Mouse (Mus musculus): ENCODE measurements around the gene Enox1. TPM values are rescaled to one million over a fixed set of nuclear protein-coding genes. Genes with fewer than 3 reads are reported as not detected.

Gene Enox1
- polyA plus RNA-seq, 1 experiment from 2014 or later: 0.13 TPM

- Histone ChIP-seq H3K27ac (ENCODE audit: low read length) (no peak overlapping the region), H3K9me3 (replicated peaks; ENCODE audit: control insufficient read depth, low read length) (no peaks in the 10 kb centered on the region), H3K27me3 (ENCODE audit: control insufficient read depth, insufficient read depth, low read depth, low read length) (no peaks in the 10 kb centered on the region), H3K4me2 (ENCODE audit: low read depth, low read length) (no peak overlapping the region), H3K4me3 (ENCODE audit: low read depth, low read length) (no peak overlapping the region), H3K36me3 (ENCODE audit: control insufficient read depth, insufficient read depth) (no peaks in the 10 kb centered on the region), H3K9ac (ENCODE audit: low read depth, low read length) (no peak overlapping the region), H3K4me1 (ENCODE audit: control insufficient read depth, low read depth, low read length) (no peaks in the 10 kb centered on the region)
- 50% methylated on average over 2 of the region's 2 CpGs for WGBS (ENCODE audit: insufficient replicate concordance)
- ATAC-seq (ENCODE audit: low read depth): no peak
These were observed 483.0 kb downstream of the Enox1 start for GRCm38 (mm10) chr14:77639586-77639985.

GRCm38 (mm10) chr14:77642314-77642713 is 485.8 kb downstream of the Enox1 start:
- Histone ChIP-seq H3K9ac (ENCODE audit: low read depth, low read length) (no peak overlapping the region), H3K27ac (ENCODE audit: low read length) (no peak overlapping the region), H3K9me3 (replicated peaks; ENCODE audit: control insufficient read depth, low read length) (no peaks in the 10 kb centered on the region), H3K4me2 (ENCODE audit: low read depth, low read length) (no peak overlapping the region), H3K36me3 (ENCODE audit: control insufficient read depth, insufficient read depth) (no peaks in the 10 kb centered on the region), H3K4me1 (ENCODE audit: control insufficient read depth, low read depth, low read length) (no peaks in the 10 kb centered on the region), H3K4me3 (ENCODE audit: low read depth, low read length) (no peak overlapping the region), H3K27me3 (ENCODE audit: control insufficient read depth, insufficient read depth, low read depth, low read length) (no peaks in the 10 kb centered on the region)
- WGBS (ENCODE audit: insufficient replicate concordance): 59% methylated on average over 6 of the region's 6 CpGs
- ATAC-seq (ENCODE audit: low read depth): no peak

GRCm38 (mm10) chr14:77646196-77646595 is 489.6 kb downstream of the Enox1 start:
- WGBS (ENCODE audit: insufficient replicate concordance): 52% methylated on average over 2 of the region's 2 CpGs
- Histone ChIP-seq H3K9ac (ENCODE audit: low read depth, low read length) (no peak overlapping the region), H3K4me2 (ENCODE audit: low read depth, low read length) (no peak overlapping the region), H3K36me3 (ENCODE audit: control insufficient read depth, insufficient read depth) (no peaks in the 10 kb centered on the region), H3K9me3 (replicated peaks; ENCODE audit: control insufficient read depth, low read length) (no peaks in the 10 kb centered on the region), H3K27ac (ENCODE audit: low read length) (no peak overlapping the region), H3K4me1 (ENCODE audit: control insufficient read depth, low read depth, low read length) (no peaks in the 10 kb centered on the region), H3K4me3 (ENCODE audit: low read depth, low read length) (no peak overlapping the region), H3K27me3 (ENCODE audit: control insufficient read depth, insufficient read depth, low read depth, low read length) (no peaks in the 10 kb centered on the region)
- ATAC-seq (ENCODE audit: low read depth): peak; percentile 51

DNA sequence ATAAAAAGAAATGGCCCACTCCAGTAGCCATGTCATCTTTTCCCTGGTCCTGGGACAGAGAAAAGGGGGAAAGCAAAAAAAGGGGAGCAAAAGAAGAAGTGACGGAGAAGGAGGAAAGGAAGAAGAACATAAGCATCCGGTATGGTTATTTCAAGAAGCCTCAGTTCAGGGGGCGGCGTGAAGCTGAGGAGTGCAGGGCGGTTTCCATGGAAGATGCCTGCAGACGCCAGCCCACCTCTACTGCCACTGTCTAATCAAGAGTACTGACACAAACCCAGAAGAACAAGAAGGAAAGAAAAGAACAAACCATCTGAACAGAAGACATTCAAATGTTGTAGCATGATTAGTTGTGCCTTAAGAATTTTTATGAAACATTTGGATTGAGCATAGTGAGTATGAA is 490.5 kb downstream of the Enox1 start:
- no peaks in the 10 kb centered on the region for H3K27me3 ChIP-seq (ENCODE audit: control insufficient read depth, insufficient read depth, low read depth, low read length)
- WGBS (ENCODE audit: insufficient replicate concordance): 83% methylated on average over 6 of the region's 6 CpGs
- no peak overlapping the region for H3K9ac ChIP-seq (ENCODE audit: low read depth, low read length)
- ATAC-seq (ENCODE audit: low read depth): no peak
- no peaks in the 10 kb centered on the region for H3K4me1 ChIP-seq (ENCODE audit: control insufficient read depth, low read depth, low read length)
- no peak overlapping the region for H3K4me3 ChIP-seq (ENCODE audit: low read depth, low read length)
- H3K27ac ChIP-seq (ENCODE audit: low read length): no peak overlapping the region
- H3K36me3 ChIP-seq (ENCODE audit: control insufficient read depth, insufficient read depth): no peaks in the 10 kb centered on the region
- H3K4me2 ChIP-seq (ENCODE audit: low read depth, low read length): no peak overlapping the region
- H3K9me3 ChIP-seq (replicated peaks; ENCODE audit: control insufficient read depth, low read length): no peaks in the 10 kb centered on the region

DNA sequence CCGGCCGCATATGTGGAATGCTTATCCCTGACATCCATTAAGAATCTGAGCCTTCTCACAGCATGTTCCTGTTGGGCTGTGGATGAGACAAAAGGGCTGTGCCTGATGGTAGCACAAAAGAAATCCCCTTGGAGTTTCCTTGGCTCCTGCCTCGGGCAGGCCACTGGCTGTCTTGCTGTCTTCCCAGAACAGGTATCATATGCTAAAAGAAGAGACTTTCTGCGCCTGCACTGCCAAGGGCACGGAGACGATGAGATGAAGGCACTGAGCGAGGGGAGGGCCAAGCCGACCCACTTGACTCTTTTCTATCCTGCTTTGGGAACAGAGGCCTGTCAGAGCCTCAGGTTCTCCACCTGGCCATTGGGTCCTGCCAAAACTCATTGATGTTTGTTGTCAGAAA is 491.7 kb downstream of the Enox1 start:
- H3K36me3 ChIP-seq (ENCODE audit: control insufficient read depth, insufficient read depth): no peaks in the 10 kb centered on the region
- H3K9ac ChIP-seq (ENCODE audit: low read depth, low read length): no peak overlapping the region
- no peaks in the 10 kb centered on the region for H3K27me3 ChIP-seq (ENCODE audit: control insufficient read depth, insufficient read depth, low read depth, low read length)
- H3K9me3 ChIP-seq (replicated peaks; ENCODE audit: control insufficient read depth, low read length): no peaks in the 10 kb centered on the region
- H3K4me1 ChIP-seq (ENCODE audit: control insufficient read depth, low read depth, low read length): no peaks in the 10 kb centered on the region
- no peak overlapping the region for H3K4me2 ChIP-seq (ENCODE audit: low read depth, low read length)
- H3K4me3 ChIP-seq (ENCODE audit: low read depth, low read length): no peak overlapping the region
- 78% methylated on average over 8 of the region's 8 CpGs for WGBS (ENCODE audit: insufficient replicate concordance)
- no peak overlapping the region for H3K27ac ChIP-seq (ENCODE audit: low read length)
- no peak for ATAC-seq (ENCODE audit: low read depth)

DNA sequence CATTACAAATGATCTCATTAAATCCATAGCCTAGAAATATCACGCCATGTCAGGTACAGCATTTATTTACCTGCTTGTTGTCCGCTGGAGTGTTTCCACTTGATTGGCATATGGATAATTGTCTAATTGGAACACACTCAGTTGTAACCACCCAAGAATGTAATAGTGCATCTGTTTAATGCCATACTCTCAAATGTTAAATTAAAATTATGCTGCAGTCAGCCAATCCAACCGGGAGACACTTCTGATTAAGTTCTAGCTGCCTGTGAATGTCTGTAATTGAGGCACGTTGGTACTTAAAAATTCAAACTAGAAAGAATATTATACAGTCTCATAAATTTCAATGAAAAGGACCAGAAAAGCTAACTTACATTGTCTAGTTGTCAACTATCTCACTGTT is 502.2 kb downstream of the Enox1 start:
- WGBS (ENCODE audit: insufficient replicate concordance): 69% methylated on average over 4 of the region's 4 CpGs

DNA sequence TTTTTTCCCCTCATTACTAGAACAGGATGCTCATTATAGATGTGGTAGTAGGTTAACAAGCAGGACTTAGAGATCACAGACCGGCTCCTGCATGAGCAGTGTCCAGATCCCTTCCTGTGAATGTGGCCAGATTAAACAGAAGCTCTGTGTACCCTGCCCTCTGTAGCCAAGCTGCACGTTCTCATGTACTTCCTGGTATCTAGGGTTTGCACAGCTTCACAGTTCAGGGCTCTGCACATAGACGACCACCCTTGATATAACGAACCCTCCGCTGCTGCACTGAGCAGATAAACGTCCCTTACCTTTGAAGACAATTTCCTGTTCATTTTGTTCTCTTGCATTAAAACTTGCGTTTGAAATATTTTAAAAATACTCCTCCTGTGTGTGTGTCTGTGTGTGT is 505.7 kb downstream of the Enox1 start:
- peak; percentile 81 for ATAC-seq (ENCODE audit: low read depth)
- no peaks in the 10 kb centered on the region for H3K36me3 ChIP-seq (ENCODE audit: control insufficient read depth, insufficient read depth)
- no peaks in the 10 kb centered on the region for H3K9me3 ChIP-seq (replicated peaks; ENCODE audit: control insufficient read depth, low read length)
- H3K4me2 ChIP-seq (ENCODE audit: low read depth, low read length): no peak overlapping the region
- H3K9ac ChIP-seq (ENCODE audit: low read depth, low read length): no peak overlapping the region
- no peak overlapping the region for H3K4me3 ChIP-seq (ENCODE audit: low read depth, low read length)
- H3K4me1 ChIP-seq (ENCODE audit: control insufficient read depth, low read depth, low read length): no peaks in the 10 kb centered on the region
- H3K27me3 ChIP-seq (ENCODE audit: control insufficient read depth, insufficient read depth, low read depth, low read length): no peaks in the 10 kb centered on the region
- 27% methylated on average over 7 of the region's 7 CpGs for WGBS (ENCODE audit: insufficient replicate concordance)
- no peak overlapping the region for H3K27ac ChIP-seq (ENCODE audit: low read length)

More for the DNA sequence above, 502.2 kb downstream of the Enox1 start:
- Histone ChIP-seq H3K4me3 (ENCODE audit: low read depth, low read length) (no peak overlapping the region), H3K27ac (ENCODE audit: low read length) (no peak overlapping the region), H3K9ac (ENCODE audit: low read depth, low read length) (no peak overlapping the region), H3K27me3 (ENCODE audit: control insufficient read depth, insufficient read depth, low read depth, low read length) (no peaks in the 10 kb centered on the region), H3K36me3 (ENCODE audit: control insufficient read depth, insufficient read depth) (no peaks in the 10 kb centered on the region), H3K4me1 (ENCODE audit: control insufficient read depth, low read depth, low read length) (no peaks in the 10 kb centered on the region), H3K4me2 (ENCODE audit: low read depth, low read length) (no peak overlapping the region), H3K9me3 (replicated peaks; ENCODE audit: control insufficient read depth, low read length) (no peaks in the 10 kb centered on the region)
- no peak for ATAC-seq (ENCODE audit: low read depth)

- Histone ChIP-seq H3K4me1 (ENCODE audit: control insufficient read depth, low read depth, low read length) (no peaks in the 10 kb centered on the region), H3K27me3 (ENCODE audit: control insufficient read depth, insufficient read depth, low read depth, low read length) (no peaks in the 10 kb centered on the region), H3K9me3 (replicated peaks; ENCODE audit: control insufficient read depth, low read length) (no peaks in the 10 kb centered on the region), H3K36me3 (ENCODE audit: control insufficient read depth, insufficient read depth) (no peaks in the 10 kb centered on the region), H3K4me2 (ENCODE audit: low read depth, low read length) (no peak overlapping the region), H3K27ac (ENCODE audit: low read length) (no peak overlapping the region), H3K4me3 (ENCODE audit: low read depth, low read length) (no peak overlapping the region), H3K9ac (ENCODE audit: low read depth, low read length) (no peak overlapping the region)
- 51% methylated on average over 8 of the region's 8 CpGs for WGBS (ENCODE audit: insufficient replicate concordance)
- ATAC-seq (ENCODE audit: low read depth): no peak
These were observed 506.4 kb downstream of the Enox1 start for GRCm38 (mm10) chr14:77662994-77663393.

- H3K9me3 ChIP-seq (replicated peaks; ENCODE audit: control insufficient read depth, low read length): no peaks in the 10 kb centered on the region
- H3K4me2 ChIP-seq (ENCODE audit: low read depth, low read length): no peak overlapping the region
- 56% methylated on average over 3 of the region's 3 CpGs for whole genome bisulfite sequencing (ENCODE audit: insufficient replicate concordance)
- no peaks in the 10 kb centered on the region for H3K27me3 ChIP-seq (ENCODE audit: control insufficient read depth, insufficient read depth, low read depth, low read length)
- H3K9ac ChIP-seq (ENCODE audit: low read depth, low read length): no peak overlapping the region
- no peaks in the 10 kb centered on the region for H3K36me3 ChIP-seq (ENCODE audit: control insufficient read depth, insufficient read depth)
- H3K4me1 ChIP-seq (ENCODE audit: control insufficient read depth, low read depth, low read length): no peaks in the 10 kb centered on the region; the same call in 1 of the 2 replicates
- H3K27ac ChIP-seq (ENCODE audit: low read length): no peak overlapping the region
- no peak for ATAC-seq (ENCODE audit: low read depth)
- H3K4me3 ChIP-seq (ENCODE audit: low read depth, low read length): no peak overlapping the region
These were observed 511.5 kb downstream of the Enox1 start for GRCm38 (mm10) chr14:77668096-77668495.

Data from liver, embryonic 16.5 days (tissue).